Mouse (Mus musculus) skeletal muscle tissue, adult 2 months (tissue): ENCODE measurements around the gene Cped1.

Source experiments
- DNase-seq: peaks from one replicate; pipeline ENCODE4 v3.0.0-alpha.2; 2012; ENCODE audit warnings: low read depth, low spot score

The Cped1 gene

DNA sequence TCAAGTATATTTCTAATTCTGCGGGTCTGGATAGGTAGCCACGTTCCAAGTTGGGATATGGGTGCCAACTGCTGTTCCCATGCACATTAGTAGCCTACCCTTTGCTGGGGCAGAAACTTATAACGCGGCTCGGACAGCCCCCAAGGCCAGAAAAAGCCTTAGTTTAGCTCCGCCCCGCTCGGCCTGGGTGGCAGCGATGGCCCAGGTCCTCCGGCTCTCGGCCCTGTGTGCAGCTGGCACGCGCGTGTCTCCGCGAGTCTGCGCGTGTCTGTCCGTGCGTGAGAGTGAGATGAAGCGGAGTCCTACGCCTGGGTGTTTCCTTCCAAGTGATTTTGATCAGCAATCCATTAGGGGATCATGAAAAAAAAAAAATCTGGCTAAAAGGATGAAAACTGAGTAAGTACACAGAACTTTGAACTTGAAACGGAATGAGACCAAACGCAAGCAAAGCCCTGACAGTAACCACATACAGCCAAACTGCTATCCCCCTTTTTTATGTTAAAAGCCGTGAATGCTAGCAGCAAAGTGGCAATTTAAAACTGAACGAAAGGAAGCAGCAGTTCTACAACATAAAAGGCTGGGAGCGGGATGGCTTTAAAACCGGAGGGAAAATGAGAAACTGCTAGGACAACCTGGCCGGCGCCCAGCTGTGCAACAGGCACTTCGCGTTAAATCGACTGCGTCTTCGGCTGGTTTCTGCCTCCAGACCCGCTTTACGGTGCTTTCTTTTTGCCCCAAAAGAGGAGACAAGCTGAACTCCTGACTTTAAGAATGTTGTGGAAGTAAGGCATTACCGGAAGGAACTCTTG, at the start of gene Cped1:
TSS of gene Cped1 (plus strand) at position 185 of the 809 bp plus-strand sequence.
- DNase-seq = peak; percentile 82

DNA sequence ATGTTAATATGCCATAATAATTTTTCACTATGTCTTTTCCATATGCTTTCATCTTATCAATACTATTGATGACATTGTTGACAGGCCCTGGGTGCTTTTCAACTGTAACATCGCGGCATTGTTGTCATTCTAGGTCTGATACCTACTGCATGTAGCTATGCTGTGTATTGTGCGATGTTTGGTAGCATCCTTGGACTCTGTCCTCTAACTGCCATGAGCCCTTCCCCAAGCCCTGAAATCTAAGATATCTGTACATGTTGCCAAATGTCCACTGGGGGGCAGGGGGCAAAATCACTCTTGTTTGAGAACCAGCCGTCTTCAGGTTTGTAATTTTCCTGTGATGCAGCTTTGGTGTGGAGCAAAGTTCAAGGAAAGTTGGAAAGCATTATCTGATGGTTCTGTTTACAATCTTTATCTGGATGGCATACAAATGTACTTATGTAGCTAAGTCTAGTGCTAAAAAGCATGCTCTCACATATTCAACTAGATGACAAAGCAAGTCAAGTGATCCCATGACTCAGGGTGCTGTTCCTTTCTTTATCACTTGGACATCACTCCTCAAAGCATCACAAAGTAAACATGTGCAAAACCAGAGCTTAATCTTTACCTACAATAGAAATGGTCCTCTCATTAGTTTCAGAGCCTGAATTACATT, 47.6 kb upstream of the Cped1 start:
- DNase-seq = no peak

DNA sequence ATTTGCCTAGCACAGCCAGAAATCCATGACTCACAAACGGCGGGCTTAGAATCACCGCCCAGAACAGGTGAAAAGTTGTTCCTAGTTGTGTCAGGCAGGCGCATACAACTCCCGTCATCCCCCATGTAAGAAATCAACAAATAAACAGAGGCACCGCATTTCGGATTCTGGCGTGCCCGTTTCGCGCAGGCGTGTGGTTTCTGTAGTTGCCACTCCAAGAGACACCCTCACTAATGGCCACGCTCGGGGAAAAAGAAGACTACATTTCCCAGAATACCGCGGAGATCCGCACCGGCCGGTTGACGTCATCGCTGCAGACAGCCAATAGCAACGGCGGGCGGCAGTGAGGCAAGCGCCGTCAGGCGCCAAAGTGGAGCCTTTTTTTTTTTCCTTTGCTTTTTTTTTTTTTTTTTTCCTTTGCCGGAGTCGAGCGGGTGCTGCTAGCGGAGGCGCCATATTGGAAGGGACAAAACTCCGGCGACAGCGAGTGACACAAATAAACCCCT, 36.4 kb upstream of the Cped1 start, which contains the start of gene Ing3:
TSS of gene Ing3 (plus strand) at position 346 of the 506 bp plus-strand sequence.
- peak; percentile 99 for DNase-seq

DNA sequence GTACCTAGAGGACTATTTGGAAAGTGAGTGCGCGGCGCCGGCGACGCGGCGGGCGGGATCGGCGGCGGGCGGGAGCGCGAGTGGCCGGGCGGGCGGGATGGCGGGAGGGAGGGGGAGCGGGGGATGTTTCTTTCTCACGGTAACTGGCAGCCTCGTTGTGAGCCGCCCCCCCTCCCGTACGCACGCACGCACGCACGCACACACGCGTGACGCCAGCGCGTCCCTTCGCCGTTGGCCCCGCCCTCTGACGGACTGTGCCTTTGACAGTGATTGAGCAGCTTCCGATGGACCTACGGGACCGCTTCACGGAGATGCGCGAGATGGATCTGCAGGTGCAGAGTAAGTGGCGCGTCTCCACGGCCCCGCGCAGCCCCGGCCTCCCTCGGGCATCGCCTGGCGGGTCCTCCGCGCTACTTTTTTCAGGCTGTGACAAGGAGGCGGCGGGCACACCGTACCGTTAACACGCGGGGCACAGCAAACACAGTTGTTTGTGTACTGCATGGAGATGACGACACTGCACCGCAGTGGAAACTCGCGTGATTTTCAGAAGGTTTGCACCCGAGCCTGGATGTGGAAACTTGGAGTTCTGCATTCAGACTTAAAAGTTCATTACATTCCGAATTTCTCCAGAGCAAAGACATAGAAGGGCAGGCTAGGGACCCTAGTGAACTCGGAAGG, 35.8 kb upstream of the Cped1 start:
- peak; percentile 95 for DNase-seq

DNA sequence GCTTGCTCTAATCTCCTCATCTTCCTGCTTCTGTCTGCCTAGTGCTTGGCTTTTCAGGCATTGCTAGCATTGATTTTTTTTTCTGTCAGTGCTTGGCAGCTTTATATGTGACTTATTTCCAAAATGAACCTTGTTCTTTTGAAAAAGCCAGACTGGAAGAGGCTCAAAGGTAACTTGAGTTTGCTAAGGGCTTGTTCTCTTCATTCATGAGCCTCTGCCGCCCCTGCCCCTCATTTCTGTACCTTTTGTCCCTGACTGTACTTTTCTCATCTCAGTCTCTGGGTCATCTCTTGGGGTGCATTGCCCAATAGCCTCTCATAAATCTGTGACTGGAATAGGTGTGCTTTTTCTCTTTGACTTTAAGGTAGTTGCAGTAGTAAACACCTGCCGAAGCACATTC, 35.0 kb upstream of the Cped1 start:
- DNase-seq = no peak

DNA sequence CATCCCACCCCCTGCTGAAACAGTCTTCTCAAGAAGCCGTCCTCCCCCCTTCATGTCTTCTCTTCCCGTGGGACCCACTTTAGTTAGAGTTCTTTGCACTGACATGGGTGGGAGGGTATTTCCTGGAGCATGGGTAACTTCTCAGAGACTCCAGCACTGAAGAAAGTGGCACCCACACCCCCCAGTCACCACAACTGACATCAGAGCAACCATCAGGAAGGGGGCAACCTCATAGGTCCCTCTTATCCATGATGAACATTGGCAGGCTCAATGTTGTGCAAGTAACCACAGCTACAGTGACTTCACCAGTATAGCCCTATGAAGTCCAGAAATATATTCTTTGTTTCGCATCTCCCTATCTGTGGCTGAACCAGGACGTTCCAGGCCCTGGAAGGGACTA, 30.2 kb upstream of the Cped1 start:
- no peak for DNase-seq

DNA sequence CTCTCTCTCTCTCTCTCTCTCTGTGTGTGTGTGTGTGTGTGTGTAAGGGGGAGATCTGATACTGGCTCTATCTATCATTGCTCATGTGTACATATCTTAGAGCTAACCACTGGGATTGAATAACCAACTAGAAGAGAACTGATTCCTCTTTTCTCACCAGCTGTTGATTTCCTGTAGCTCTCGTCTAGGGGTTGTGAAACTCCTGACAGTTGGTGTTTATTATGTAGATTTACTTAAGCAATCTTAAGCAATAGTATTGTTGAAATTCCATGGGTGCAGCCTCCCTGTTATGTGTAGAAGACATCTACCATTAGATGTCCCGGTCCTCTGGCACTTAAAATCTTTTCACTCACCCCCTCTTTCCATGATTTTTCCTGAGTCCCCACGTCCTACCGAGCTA, 26.8 kb upstream of the Cped1 start:
- DNase-seq = no peak

DNA sequence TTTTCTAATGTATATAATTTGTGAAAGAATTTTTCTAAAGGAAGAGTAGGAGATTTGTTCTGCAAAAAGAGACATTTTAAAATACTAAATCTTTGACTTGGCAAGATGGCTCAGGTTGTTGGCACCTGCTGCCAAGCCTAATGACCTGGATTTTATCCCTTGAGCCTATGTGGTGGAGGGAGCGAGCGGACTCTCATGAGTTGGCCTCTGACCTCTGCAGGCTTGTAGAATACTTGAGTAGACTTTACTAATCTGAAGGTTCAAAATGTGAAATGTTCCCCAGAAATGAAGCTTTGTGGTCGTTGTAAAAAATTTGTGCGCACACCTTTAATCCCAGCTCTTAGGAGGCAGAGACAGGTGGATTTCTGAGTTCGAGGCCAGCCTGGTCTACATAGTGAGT, 25.8 kb upstream of the Cped1 start:
- DNase-seq = no peak

DNA sequence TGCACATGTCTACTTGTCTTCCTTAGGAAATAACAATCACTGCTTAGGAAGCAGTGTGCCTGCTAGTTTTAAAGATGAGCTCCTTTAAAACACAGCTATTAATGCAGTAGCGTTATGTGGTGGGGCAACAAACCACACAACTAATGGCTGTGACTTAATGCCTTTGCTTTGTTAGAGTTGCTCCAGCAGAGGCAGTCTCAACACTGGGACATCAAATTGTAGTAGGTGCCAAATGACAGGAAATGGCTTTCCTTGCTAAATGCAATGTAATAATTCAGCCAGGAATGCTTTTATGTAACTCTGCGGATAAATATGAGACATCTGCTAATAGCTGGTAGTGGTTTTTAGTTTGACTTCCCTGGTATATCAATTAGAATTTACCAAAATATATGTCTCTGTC, 8.2 kb upstream of the Cped1 start:
- DNase-seq = no peak

DNA sequence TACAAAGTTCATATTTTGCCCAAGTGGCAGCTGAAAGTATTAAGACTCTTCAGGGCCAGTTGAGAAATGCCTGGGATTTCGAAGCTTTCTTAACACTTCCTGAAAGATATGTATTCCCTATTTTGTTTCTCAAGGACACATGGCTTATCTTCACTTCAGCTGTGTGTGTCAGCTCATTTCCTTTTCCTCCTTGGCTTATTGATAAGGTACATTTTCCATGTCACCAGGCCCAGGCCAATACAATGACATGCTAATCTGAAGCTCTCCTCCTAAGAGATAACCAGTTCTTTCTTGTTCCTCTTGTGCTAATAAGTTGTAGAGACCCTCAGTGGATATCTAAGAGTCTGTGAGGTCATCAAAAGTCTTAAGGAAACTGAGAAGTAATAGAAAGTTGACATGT, 4.6 kb upstream of the Cped1 start:
- DNase-seq = no peak

DNA sequence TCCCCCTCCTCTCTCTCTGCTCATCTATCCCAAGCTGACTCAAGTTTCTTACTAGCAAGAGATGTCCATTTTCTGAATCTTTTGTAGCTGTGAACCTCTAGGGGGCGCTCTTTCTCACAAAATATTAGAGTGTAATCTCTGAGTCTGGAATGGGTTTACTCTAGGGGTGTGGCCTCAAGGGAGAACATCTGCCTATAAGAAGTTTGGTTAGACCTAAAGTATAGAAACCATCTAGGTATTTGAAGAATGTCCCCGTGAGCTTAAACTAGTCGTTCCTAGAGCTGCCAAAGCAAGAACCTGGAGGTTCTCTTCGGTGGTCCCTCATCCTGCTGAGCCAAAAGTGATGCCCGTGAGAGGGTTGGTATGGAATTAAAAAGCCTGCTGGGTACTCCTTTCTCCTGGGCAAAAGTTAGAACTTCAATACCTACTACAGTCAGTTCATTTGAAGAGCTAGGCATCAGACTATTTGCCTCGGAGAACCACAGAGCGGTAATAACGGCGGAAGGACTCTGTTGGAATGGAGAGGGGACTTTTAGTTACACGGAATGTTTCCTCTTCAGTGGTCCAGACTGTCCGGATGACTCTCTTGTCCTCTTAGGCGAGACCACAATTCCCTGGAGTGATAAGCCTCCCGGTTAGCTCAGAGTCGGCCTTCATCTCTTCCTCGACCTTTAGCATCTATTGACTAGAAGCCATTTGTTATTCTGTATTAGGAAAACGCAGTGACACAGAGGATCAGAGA, 555 bp upstream of the Cped1 start:
- DNase-seq = peak; percentile 88

DNA sequence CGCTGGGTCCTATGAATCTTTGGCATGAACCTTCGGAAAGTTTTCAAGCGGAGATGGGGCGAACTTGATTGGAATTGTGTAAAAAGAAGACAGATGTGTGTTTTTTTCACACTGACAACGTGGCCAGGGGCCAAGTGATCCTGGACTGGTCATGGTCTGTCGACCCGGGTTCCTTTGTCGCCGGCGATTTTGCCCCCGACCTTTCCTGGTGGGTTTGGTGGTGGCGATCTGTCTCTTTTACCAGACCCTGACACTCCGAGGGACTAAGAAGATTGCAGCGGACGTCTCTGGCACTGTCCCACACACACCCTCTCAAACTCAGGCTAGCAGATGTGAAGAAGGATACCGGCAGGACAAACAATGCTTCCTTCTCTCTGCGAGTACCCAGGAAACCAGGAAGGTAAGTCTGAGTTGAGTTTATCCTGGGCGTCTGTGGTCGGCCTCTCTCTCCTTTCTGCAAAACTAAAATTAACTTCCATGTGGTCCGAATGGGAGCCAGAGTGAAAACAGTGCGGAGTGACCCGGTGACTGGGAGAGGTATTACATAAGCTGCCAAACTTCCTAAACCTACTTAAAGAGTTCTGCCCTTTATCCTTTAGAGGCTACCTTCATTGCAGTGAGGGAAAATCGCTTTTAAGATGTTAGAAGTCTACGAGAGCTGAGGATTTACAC, 1.1 kb downstream of the Cped1 start:
- DNase-seq = peak; percentile 80

DNA sequence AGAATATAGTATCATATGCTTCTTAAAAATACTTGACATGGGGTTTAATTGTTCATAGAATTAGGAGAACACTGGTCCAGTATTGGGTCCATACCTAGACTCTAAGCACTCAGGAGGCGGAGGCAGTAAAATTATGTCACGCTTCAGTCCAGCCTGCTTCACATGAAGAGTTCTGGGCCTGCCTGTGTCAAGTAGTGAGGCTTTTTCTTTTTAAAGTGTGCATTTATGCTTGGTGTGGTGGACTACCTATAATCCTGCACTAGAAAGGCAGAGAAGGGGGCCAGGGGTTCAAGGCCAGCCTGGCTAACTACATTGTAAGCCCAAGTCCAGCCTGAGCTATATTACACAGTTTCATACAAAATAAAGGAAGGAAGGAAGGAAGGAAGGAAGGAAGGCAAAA, 1.8 kb downstream of the Cped1 start:
- no peak for DNase-seq

DNA sequence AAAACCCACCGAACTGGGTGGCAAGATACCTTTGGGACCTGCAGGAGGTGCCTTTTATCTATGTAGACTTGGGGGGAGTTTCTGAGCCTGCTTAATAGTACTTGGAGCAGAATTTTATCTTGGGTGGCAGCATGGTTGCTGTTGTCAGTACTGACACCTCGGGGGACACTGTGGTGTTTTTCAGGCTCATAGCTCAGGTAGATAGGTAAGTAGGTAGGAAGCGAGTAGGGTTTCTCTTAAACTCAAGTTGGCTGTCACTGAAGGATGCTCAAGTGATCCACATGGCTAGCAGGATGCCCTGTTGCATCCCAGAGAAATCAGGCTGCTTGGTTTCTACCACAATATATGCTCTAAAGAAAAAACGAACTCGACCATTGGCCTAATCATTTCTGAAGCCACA, 2.6 kb downstream of the Cped1 start:
- DNase-seq = no peak

DNA sequence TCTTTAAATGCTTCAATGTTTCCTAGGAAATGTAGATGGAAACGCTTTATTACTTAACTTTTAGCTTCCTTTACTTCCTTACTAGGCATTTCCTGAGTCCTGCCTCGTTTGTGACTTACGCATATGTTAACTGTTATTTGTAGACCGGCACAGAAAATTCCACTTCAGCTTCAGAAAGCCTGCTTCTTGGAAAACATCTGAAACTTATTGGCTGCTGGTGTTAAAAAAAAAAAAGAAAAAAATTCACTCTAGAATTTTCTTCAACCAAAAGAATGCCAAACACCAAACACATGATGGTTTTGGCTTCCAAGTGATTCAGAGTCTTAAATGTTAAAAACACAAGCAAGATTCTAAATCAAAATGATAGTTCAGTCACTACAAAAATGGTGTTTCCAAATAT, 3.4 kb downstream of the Cped1 start:
- no peak for DNase-seq

DNA sequence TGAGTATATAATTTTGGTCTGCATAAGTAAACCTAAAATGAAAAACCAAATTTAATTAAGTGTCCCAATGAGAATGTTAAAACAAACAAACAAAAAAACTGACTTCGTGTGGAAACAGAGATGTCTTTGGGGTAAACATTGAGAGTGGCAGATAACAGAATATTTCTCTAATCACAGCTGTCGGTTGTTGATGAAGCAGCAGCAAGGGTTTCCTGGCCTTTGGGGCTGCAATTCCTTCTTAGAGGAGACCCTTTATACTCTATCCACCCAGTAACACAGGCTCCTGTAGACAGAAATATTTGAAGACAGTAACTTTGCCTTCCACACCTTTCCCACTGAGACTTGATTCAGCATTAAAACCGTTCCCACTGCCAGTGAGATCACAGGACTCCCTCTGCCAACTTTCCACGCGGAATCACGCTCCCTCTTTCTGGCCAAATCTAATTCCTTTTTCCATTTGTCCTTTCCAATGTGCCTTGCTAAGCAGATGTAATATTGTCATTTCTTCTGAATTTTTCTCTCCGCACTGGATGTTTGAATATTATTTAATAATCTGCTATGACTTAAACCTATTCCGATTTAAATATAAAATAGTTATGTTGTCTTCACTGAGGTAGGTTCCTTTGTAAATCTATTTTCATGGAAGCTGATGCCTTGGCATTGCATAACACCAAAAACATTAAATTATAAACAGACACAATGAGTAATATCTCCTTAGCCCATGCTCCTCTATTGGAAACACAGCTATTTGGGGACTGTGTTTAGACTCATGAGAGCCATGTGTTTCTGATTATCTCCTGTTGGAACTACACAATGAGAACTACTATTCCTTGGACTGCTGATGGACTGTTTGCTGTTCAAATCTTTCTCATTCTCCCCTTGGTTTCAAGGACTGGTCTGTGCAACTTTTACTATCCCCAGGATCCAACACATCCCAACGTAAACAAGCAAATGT, 4.7 kb downstream of the Cped1 start:
- DNase-seq = peak; percentile 73

DNA sequence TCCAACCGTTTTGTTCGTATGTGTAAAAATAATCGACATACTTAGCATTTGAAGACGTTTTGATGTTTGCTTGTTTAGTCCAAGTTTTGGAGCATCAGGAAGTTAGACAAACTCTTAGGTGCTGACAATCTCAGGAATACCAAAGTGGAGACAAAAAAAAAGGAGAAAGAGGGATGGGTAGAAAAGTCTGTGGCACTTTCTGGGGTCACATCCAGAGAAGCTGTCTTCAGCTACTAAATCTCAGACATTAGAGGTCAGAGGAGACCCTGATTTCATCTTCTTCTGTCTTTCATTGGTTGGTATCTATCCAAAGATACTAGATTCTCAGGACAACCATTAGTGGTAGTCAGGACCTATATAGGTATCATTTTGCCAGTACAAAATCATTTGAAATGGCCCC, 5.4 kb downstream of the Cped1 start:
- DNase-seq = no peak

DNA sequence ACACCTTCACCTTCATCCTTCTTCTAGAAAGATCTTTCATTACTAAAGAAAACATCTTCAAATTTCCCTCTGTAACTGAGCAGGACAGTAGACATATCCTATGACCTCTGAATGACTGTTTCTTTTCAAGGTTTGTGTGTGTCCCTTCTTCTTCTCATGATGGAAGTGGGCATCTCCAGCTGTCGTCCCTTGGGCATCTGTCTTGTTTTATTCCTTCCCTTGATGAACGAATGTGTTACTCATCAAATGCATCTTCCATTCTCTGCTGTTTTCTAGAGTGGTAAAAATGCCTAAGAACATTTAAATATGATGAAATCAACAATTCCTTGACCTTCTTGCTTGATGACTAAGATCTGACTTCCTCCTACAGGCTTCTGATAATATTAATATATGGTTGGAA, 7.4 kb downstream of the Cped1 start:
- no peak for DNase-seq

DNA sequence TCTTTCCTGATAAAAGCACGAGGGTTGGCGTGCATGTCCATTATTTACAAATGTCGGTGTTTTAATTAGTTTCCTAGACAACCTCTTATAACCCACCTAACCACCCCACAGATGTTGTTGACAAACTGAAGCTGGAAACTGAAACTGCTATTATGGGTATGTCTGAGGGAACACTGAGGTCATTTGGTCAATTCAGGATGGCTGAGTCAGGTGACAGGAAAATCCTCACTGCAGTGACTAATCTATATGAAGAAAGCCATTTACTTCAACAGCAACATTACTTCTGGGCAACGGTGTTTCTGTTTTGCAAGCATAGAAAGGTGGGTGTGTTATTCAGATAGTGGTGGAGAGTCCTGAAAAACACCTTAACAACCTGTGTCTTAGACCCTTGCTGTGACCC, 12.4 kb downstream of the Cped1 start:
- no peak for DNase-seq

DNA sequence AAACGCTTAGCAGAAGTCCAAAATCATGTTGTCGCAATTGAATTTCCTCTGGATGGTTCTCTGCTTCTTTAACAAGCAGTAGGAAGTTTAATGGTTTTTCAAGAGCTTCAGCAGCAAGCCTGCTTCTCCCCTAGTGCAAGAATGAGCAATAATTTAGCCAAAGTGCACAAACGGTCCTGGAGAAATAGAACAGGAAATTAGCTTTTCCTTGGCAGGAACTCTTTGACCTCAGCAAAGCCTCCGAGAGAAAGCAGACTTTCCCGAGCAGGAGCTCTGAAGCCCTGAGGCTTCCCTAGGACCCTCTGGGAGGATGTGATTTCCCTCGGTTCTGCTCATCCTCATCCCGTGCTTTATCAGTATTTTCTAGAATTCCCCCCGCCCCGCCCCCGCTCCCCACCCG, 13.3 kb downstream of the Cped1 start:
- DNase-seq = peak; percentile 70
